In the genomic region with DNA sequence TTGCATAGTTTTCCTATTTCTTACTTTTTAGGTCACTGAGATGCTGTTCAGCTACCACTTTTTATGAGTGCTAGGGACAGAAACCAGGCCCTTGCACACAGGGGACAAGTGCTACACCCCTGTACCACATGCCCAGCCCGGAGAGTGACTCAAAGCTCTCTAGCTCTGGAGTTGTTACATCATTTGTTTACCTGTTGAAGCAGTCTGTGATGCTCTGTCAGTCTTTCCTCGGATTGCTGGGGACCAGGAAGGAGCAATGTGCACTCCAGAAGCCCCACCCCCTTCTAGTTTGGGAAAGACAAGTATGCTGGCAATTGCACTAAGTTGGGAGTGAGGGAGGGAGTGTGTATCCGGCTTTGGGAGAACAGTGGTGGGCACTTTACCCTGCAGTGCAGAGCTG, we compare ENCODE assay signal across 27 mouse cellular contexts. TPM values are rescaled to one million over a fixed set of nuclear protein-coding genes. Genes with fewer than 3 reads are reported as not detected.
DNase-seq lines count a peak whose midpoint lies in the region; ATAC-seq and TF ChIP-seq lines count a peak whose summit lies in the region.
"Had no signal": no experiment of that assay in that cellular context is flagged by ENCODE, and none has a peak within 500 bp of the region (broad histone marks: within the 10 kb centered on the region; RNA-seq: fewer than 3 reads in every experiment).

No protein-coding gene starts in this region.

- no peak for TF ChIP-seq CTCF in lung, postnatal 0 days (IDR thresholded peaks at IDR 0.05)

- peaks cover 34% of the 10 kb centered on the region for H3K4me1 ChIP-seq in heart, embryonic 12.5 days (replicated peaks)
- H3K4me1 ChIP-seq in limb, embryonic 13.5 days, result peaks cover 45% of the 10 kb centered on the region
- H3K4me1 ChIP-seq in lung, postnatal 0 days (ENCODE audit: insufficient read depth, low read depth, low read length), result no peaks in the 10 kb centered on the region
- H3K4me1 ChIP-seq in stomach, embryonic 15.5 days, result peaks cover 3% of the 10 kb centered on the region; the same call in 1 of the 2 replicates
- H3K4me1 ChIP-seq in midbrain, embryonic 15.5 days, result no peaks in the 10 kb centered on the region
- H3K4me1 ChIP-seq: embryonic facial prominence, embryonic 15.5 days; liver, embryonic 13.5 days had no signal

- no peak overlapping the region for H3K9ac ChIP-seq in heart, embryonic 12.5 days
- no peak overlapping the region for H3K9ac ChIP-seq in limb, embryonic 13.5 days
- no peak overlapping the region for H3K9ac ChIP-seq in lung, postnatal 0 days (replicated peaks; ENCODE audit: low read depth)
- no peak overlapping the region for H3K9ac ChIP-seq in stomach, embryonic 15.5 days
- no peak overlapping the region for H3K9ac ChIP-seq in midbrain, embryonic 15.5 days
- H3K9ac ChIP-seq: embryonic facial prominence, embryonic 15.5 days; heart, embryonic 15.5 days; hindbrain, embryonic 15.5 days; liver, embryonic 13.5 days had no signal

- no peaks in the 10 kb centered on the region for H3K36me3 ChIP-seq in heart, embryonic 12.5 days
- H3K36me3 ChIP-seq in limb, embryonic 13.5 days, result no peaks in the 10 kb centered on the region
- H3K36me3 ChIP-seq in lung, postnatal 0 days (ENCODE audit: insufficient read depth, low read length), result no peaks in the 10 kb centered on the region
- H3K36me3 ChIP-seq in stomach, embryonic 15.5 days, result no peaks in the 10 kb centered on the region
- H3K36me3 ChIP-seq in midbrain, embryonic 15.5 days (replicated peaks), result no peaks in the 10 kb centered on the region
- H3K36me3 ChIP-seq: embryonic facial prominence, embryonic 15.5 days; heart, embryonic 15.5 days; hindbrain, embryonic 15.5 days; liver, embryonic 13.5 days had no signal

- no peak for ATAC-seq in heart, embryonic 12.5 days (ENCODE audit: insufficient number of reproducible peaks, low FRiP score)
- peak; percentile 62; the same call in 1 of the 2 replicates for ATAC-seq in limb, embryonic 13.5 days (ENCODE audit: low FRiP score, low read depth)
- peak; percentile 93 for ATAC-seq in lung, postnatal 0 days
- peak; percentile 63 for ATAC-seq in stomach, embryonic 15.5 days (ENCODE audit: insufficient read depth, low FRiP score, low read depth)
- ATAC-seq in midbrain, embryonic 15.5 days (replicated peaks), result no peak
- ATAC-seq: forebrain, embryonic 14.5 days; Patski had no signal

- peak; percentile 31 to 33 for DNase-seq in heart, adult 18-20 months
- DNase-seq in lung, postnatal 0 days (ENCODE audit: low spot score), result peak; percentile 74
- DNase-seq in cerebellum, postnatal 4 days (ENCODE audit: low spot score in 2 of 2), result no peak
- DNase-seq: embryo, embryonic 11 days; gastrocnemius, postnatal 10 days; kidney, adult 2 months; left cerebral cortex, postnatal 4 days; liver, embryonic 13.5 days; right cerebral cortex, adult 18-20 months; right cerebral cortex, postnatal 4 days; thymus, postnatal 14 days had no signal

- no peaks in the 10 kb centered on the region for H3K9me3 ChIP-seq in heart, embryonic 12.5 days (replicated peaks)
- no peaks in the 10 kb centered on the region for H3K9me3 ChIP-seq in limb, embryonic 13.5 days
- H3K9me3 ChIP-seq in lung, postnatal 0 days (ENCODE audit: low read length), result no peaks in the 10 kb centered on the region
- H3K9me3 ChIP-seq in stomach, embryonic 15.5 days, result no peaks in the 10 kb centered on the region
- no peaks in the 10 kb centered on the region for H3K9me3 ChIP-seq in midbrain, embryonic 15.5 days
- H3K9me3 ChIP-seq: embryonic facial prominence, embryonic 15.5 days; heart, embryonic 15.5 days; hindbrain, embryonic 15.5 days; liver, embryonic 13.5 days had no signal

- WGBS in heart, embryonic 12.5 days, result 23% methylated on average over 3 of the region's 3 CpGs
- 24% methylated on average over 3 of the region's 3 CpGs for WGBS in limb, embryonic 13.5 days
- 18% methylated on average over 3 of the region's 3 CpGs for WGBS in lung, postnatal 0 days
- WGBS in stomach, embryonic 15.5 days, result 28% methylated on average over 3 of the region's 3 CpGs
- WGBS in midbrain, embryonic 15.5 days, result 68% methylated on average over 3 of the region's 3 CpGs

- H3K4me2 ChIP-seq in heart, embryonic 12.5 days, result no peak overlapping the region
- H3K4me2 ChIP-seq in limb, embryonic 13.5 days (replicated peaks), result no peak overlapping the region
- no peak overlapping the region for H3K4me2 ChIP-seq in lung, postnatal 0 days (replicated peaks; ENCODE audit: low read depth, low read length)
- no peak overlapping the region for H3K4me2 ChIP-seq in stomach, embryonic 15.5 days
- no peak overlapping the region for H3K4me2 ChIP-seq in midbrain, embryonic 15.5 days
- H3K4me2 ChIP-seq: embryonic facial prominence, embryonic 15.5 days; heart, embryonic 15.5 days; hindbrain, embryonic 15.5 days; liver, embryonic 13.5 days had no signal

- H3K4me3 ChIP-seq in heart, embryonic 12.5 days, result no peak overlapping the region
- no peak overlapping the region for H3K4me3 ChIP-seq in limb, embryonic 13.5 days
- no peak overlapping the region for H3K4me3 ChIP-seq in lung, postnatal 0 days (ENCODE audit: low read depth, low read length)
- no peak overlapping the region for H3K4me3 ChIP-seq in stomach, embryonic 15.5 days (replicated peaks)
- no peak overlapping the region for H3K4me3 ChIP-seq in midbrain, embryonic 15.5 days
- H3K4me3 ChIP-seq: embryonic facial prominence, embryonic 15.5 days; heart, embryonic 15.5 days; hindbrain, embryonic 15.5 days; left cerebral cortex, adult 2 months; liver, embryonic 13.5 days had no signal

- H3K27ac ChIP-seq in heart, embryonic 12.5 days (ENCODE audit: poor library complexity, severe bottlenecking), result no peak overlapping the region
- no peak overlapping the region for H3K27ac ChIP-seq in limb, embryonic 13.5 days
- no peak overlapping the region for H3K27ac ChIP-seq in lung, postnatal 0 days (ENCODE audit: low read length)
- H3K27ac ChIP-seq in stomach, embryonic 15.5 days, result no peak overlapping the region
- no peak overlapping the region for H3K27ac ChIP-seq in midbrain, embryonic 15.5 days
- H3K27ac ChIP-seq: embryonic facial prominence, embryonic 15.5 days; heart, embryonic 15.5 days; hindbrain, embryonic 15.5 days; kidney, postnatal 0 days; left cerebral cortex, adult 2 months; liver, embryonic 13.5 days; macrophage had no signal

- no peaks in the 10 kb centered on the region for H3K27me3 ChIP-seq in heart, embryonic 12.5 days (replicated peaks)
- no peaks in the 10 kb centered on the region for H3K27me3 ChIP-seq in limb, embryonic 13.5 days
- no peaks in the 10 kb centered on the region for H3K27me3 ChIP-seq in lung, postnatal 0 days (replicated peaks; ENCODE audit: insufficient read depth, low read length)
- H3K27me3 ChIP-seq in stomach, embryonic 15.5 days (replicated peaks), result no peaks in the 10 kb centered on the region
- no peaks in the 10 kb centered on the region for H3K27me3 ChIP-seq in midbrain, embryonic 15.5 days (replicated peaks)
- H3K27me3 ChIP-seq: embryonic facial prominence, embryonic 15.5 days; heart, embryonic 15.5 days; hindbrain, embryonic 15.5 days; liver, embryonic 13.5 days; Patski had no signal

- peak; percentile 35 for TF ChIP-seq EP300 in lung, postnatal 0 days (IDR thresholded peaks at IDR 0.05)

RNA-seq across cellular contexts. Expression of a gene that starts 3.2 kb away (rescaled TPM):
- total RNA-seq in heart, adult 18-20 months (2021), result 10 to 100 TPM; 26.0 to 34.6 TPM
- polyA plus RNA-seq in heart, embryonic 12.5 days (2016; fragmentation: Nextera tagmentation; extraction: Ambion mirVana), result 27.8 and 31.0 TPM in 2 replicates
- 31.5 and 37.3 TPM in 2 replicates for polyA plus RNA-seq in limb, embryonic 13.5 days (2015; fragmentation: Nextera tagmentation; extraction: Ambion mirVana)
- polyA plus RNA-seq in lung, postnatal 0 days (2015; fragmentation: Nextera tagmentation; extraction: Ambion mirVana), result 37.7 and 41.6 TPM in 2 replicates
- polyA plus RNA-seq in stomach, embryonic 15.5 days (2015; fragmentation: Nextera tagmentation; extraction: Ambion mirVana), result 40.1 and 42.1 TPM in 2 replicates
- polyA plus RNA-seq in midbrain, embryonic 15.5 days (2015; fragmentation: Nextera tagmentation; extraction: Ambion mirVana), result 1.9 and 2.5 TPM in 2 replicates

RNA-seq across cellular contexts. Expression of a gene that starts 57.0 kb away (rescaled TPM):
- not detected for total RNA-seq in heart, adult 18-20 months (2021)
- 0.08 TPM in 1 of 2 replicates, not detected in the other for polyA plus RNA-seq in heart, embryonic 12.5 days (2016; fragmentation: Nextera tagmentation; extraction: Ambion mirVana)
- polyA plus RNA-seq in limb, embryonic 13.5 days (2015; fragmentation: Nextera tagmentation; extraction: Ambion mirVana), result 0.11 and 0.17 TPM in 2 replicates
- polyA plus RNA-seq in lung, postnatal 0 days (2015; fragmentation: Nextera tagmentation; extraction: Ambion mirVana), result 0.04 TPM in 1 of 2 replicates, not detected in the other
- polyA plus RNA-seq in stomach, embryonic 15.5 days (2015; fragmentation: Nextera tagmentation; extraction: Ambion mirVana), result 0.05 and 0.06 TPM in 2 replicates
- 0.31 and 0.53 TPM in 2 replicates for polyA plus RNA-seq in midbrain, embryonic 15.5 days (2015; fragmentation: Nextera tagmentation; extraction: Ambion mirVana)
- total RNA-seq: adrenal gland, adult 2 months; gastrocnemius, postnatal 10 days; granulocyte monocyte progenitor cell, adult 5-6 weeks; hematopoietic stem cell, adult 5-6 weeks had no signal
- polyA plus RNA-seq: adrenal gland, adult 2 months; forebrain, embryonic 14.5 days; heart, embryonic 15.5 days; intestine, embryonic 14.5 days; kidney, adult 2 months; kidney, postnatal 0 days; liver, embryonic 13.5 days; macrophage; Patski had no signal

Comparison
In these comparisons a context has a peak if more than half of its experiments do, and no peak if none do; other contexts are left out.
1. DNase-seq: peak in heart, adult 18-20 months (2 of 2) and lung, postnatal 0 days (single experiment); none in cerebellum, postnatal 4 days (0 of 2).
2. ATAC-seq: peak in limb, embryonic 13.5 days (single experiment), lung, postnatal 0 days (single experiment) and stomach, embryonic 15.5 days (single experiment); none in heart, embryonic 12.5 days (single experiment) and midbrain, embryonic 15.5 days (single experiment).